Mouse (Mus musculus): Measurements from ENCODE around the gene Olfr406.

Gene Olfr406

DNA sequence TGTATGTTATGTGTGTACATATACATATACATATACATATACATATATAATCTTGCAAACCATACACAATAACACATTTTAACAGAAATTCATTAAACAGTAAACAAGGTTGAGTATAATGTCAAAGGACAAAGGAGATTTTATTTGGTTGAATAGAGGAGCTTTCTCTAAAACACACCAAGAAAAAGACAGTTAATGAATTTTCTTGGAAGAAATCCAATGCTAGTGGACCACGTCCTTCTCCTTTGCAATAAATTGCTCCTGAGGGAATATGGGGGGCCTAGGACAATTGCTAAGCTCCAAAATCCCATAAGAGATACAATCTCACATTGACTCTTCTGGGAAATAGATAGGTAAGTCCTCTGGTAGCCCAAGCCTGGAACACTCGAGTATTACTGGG is at the start of gene Olfr406:
Gene Olfr406 (plus strand): TSS at position 301 of the 400 bp plus-strand sequence.
- Histone ChIP-seq H3K27me3 (ENCODE audit: control insufficient read depth, insufficient read depth, low read length, poor library complexity, severe bottlenecking) (no peaks in the 10 kb centered on the region), H3K36me3 (ENCODE audit: control insufficient read depth, insufficient read depth, low read length, poor library complexity, severe bottlenecking) (no peaks in the 10 kb centered on the region)
- DNase-seq (ENCODE audit: low read depth, low spot score): no peak

DNA sequence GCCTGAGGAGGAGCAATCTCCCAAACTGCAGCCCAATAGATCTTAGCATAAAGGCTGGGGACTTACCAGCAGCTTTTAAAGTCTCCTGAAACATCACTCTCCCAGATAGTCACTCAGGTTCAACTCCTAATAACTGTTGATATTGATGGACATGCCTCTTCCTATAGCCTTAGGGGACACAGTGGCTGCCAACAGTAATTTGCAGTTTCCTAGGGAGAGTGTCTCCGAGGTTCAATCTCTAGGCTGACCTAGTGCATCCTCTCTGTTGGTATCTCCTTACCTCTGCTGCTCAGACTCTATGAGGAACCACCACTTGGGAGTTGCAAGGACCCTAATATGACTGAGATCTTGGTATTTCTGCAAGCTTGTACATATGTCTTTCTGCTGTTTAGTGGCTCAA is 48.3 kb upstream of the Olfr406 start, which contains the start of gene Olfr43:
Gene Olfr43 (minus strand): TSS at position 101 of the 400 bp plus-strand sequence.
- H3K27me3 ChIP-seq (ENCODE audit: control insufficient read depth, insufficient read depth, low read length, poor library complexity, severe bottlenecking): no peaks in the 10 kb centered on the region
- DNase-seq (ENCODE audit: low read depth, low spot score): no peak
- no peaks in the 10 kb centered on the region for H3K36me3 ChIP-seq (ENCODE audit: control insufficient read depth, insufficient read depth, low read length, poor library complexity, severe bottlenecking)

DNA sequence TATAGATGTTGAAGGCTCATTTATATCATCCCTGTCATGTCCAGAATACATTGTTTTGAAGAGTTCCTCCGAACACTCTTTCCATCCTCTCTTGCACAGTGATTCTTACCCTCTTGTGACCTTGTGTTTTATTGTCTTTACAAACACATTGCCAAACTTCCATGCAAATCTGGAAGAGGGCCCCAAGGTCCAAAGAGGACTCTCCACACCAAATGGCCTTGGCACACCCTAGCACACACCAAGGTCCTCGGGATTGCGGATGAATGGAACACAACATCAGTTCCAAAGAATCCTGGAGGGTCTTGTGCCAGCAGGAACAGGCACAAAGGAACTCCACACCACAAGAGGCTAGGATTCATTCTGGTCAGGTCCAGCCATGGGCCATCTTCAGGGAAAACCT is 18.4 kb upstream of the Olfr406 start:
- no peak for DNase-seq (ENCODE audit: low read depth, low spot score)
- Histone ChIP-seq H3K36me3 (ENCODE audit: control insufficient read depth, insufficient read depth, low read length, poor library complexity, severe bottlenecking) (no peaks in the 10 kb centered on the region), H3K27me3 (ENCODE audit: control insufficient read depth, insufficient read depth, low read length, poor library complexity, severe bottlenecking) (no peaks in the 10 kb centered on the region)

DNA sequence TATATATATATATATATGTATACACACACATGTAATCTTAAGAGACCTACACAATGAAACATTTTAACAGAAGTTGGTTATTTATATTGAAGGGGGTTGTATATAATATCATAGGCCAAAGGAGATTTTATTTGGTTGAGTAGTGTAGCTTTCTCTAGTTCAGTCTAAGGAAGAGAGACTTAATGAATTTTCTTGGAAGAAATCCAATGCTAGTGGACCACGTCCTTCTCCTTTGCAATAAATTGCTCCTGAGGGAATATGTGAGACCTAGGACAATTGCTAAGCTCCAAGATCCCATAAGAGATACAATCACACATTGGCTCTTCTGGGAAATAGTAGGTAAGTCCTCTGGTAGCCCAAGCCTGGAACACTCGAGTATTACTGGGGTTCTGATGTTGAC is 23.8 kb downstream of the Olfr406 start, which contains the start of gene Olfr59:
Gene Olfr59 (plus strand): TSS at position 301 of the 400 bp plus-strand sequence.
- no peak for DNase-seq (ENCODE audit: low read depth, low spot score)
- no peaks in the 10 kb centered on the region for H3K36me3 ChIP-seq (ENCODE audit: control insufficient read depth, insufficient read depth, low read length, poor library complexity, severe bottlenecking)
- no peaks in the 10 kb centered on the region for H3K27me3 ChIP-seq (ENCODE audit: control insufficient read depth, insufficient read depth, low read length, poor library complexity, severe bottlenecking)

DNA sequence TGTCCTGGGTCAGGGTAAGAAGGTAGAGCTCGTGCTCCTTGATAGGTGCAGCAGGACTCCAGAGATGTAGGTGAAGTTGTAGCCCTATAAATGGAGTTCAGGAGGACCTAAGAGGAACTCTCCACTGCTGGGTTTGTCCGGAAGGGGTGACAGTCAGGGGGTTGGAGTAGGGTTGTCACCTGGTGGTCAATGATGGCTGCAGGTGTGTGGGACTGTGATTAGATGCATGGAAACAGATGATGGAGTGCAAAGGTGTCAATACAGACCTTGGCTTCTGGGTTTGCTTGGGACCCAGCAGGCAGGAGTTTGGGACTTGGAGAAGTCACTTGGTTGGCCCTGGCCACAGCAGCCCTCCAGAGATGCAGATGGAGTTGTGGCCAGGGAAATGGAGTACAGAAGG is 27.6 kb downstream of the Olfr406 start:
- Histone ChIP-seq H3K36me3 (ENCODE audit: control insufficient read depth, insufficient read depth, low read length, poor library complexity, severe bottlenecking) (no peaks in the 10 kb centered on the region), H3K27me3 (ENCODE audit: control insufficient read depth, insufficient read depth, low read length, poor library complexity, severe bottlenecking) (no peaks in the 10 kb centered on the region)
- no peak for DNase-seq (ENCODE audit: low read depth, low spot score)

All from splenic B cell, adult 2 months (primary cell).